Mouse (Mus musculus) MEL (cell line): ENCODE measurements around the gene Zmpste24. TPM values are rescaled to one million over a fixed set of nuclear protein-coding genes. Genes with fewer than 3 reads are reported as not detected.

Experiments used
- DNase-seq: peaks from one replicate; pipeline ENCODE4 v3.0.0; 2011; ENCODE audit warnings: low read depth, low spot score
- H3K27ac ChIP-seq: 2 replicates; pipeline ENCODE4 v1.5.1; 2012; ENCODE audit warnings: low read depth, mild to moderate bottlenecking, control low read depth, low read length, moderate library complexity; ENCODE audit not compliant: control insufficient read depth
- H3K27me3 ChIP-seq, 2 experiments: fragments of 150-350 bp in 1 of 2; sonication (generic) in 1 of 2; 2 replicates each; pipeline ENCODE4 v1.6.1; 2012; ENCODE audit warnings: low read length in 2 of 2, mild to moderate bottlenecking in 2 of 2, improper control_type of control experiment in 1 of 2, moderate library complexity in 1 of 2; ENCODE audit not compliant: insufficient read depth in 2 of 2, control insufficient read depth in 1 of 2
- H3K36me3 ChIP-seq, 2 experiments: 2 replicates each; pipeline ENCODE4 v1.6.1; 2012 to 2014; ENCODE audit warnings: low read length in 2 of 2, improper control_type of control experiment in 1 of 2, inconsistent platforms in 1 of 2, mild to moderate bottlenecking in 1 of 2; ENCODE audit not compliant: insufficient read depth in 2 of 2, control insufficient read depth in 1 of 2
- H3K4me1 ChIP-seq, 2 experiments: fragments of 150-350 bp in 1 of 2; sonication (generic) in 1 of 2; 2 replicates each; pipeline ENCODE4 v1.6.1; 2012; ENCODE audit warnings: low read length in 2 of 2, improper control_type of control experiment in 1 of 2, mild to moderate bottlenecking in 1 of 2; ENCODE audit not compliant: insufficient read depth in 2 of 2, control insufficient read depth in 1 of 2
- H3K4me3 ChIP-seq, 2 experiments: fragments of 150-350 bp in 1 of 2; sonication (generic) in 1 of 2; 2 replicates each; pipeline ENCODE4 v1.5.1; 2012; ENCODE audit warnings: low read depth in 2 of 2, low read length in 2 of 2, mild to moderate bottlenecking in 2 of 2, moderate library complexity in 2 of 2, control low read depth in 1 of 2, improper control_type of control experiment in 1 of 2; ENCODE audit not compliant: control insufficient read depth in 1 of 2, insufficient read depth in 1 of 2
- H3K79me2 ChIP-seq: 2 replicates; pipeline ENCODE4 v1.6.1; 2012; ENCODE audit warnings: mild to moderate bottlenecking, low read length, moderate library complexity; ENCODE audit not compliant: control insufficient read depth, poor library complexity, insufficient read depth
- H3K9ac ChIP-seq: 2 replicates; pipeline ENCODE4 v1.6.1; 2012; ENCODE audit warnings: low read depth, mild to moderate bottlenecking, control low read depth, low read length, moderate library complexity; ENCODE audit not compliant: control insufficient read depth, poor library complexity, severe bottlenecking
- H3K9me3 ChIP-seq: fragments of 150-350 bp; sonication (generic); replicated peaks from 2 replicates; pipeline ENCODE4 v1.6.1; 2012; ENCODE audit warnings: mild to moderate bottlenecking, low read length, improper control_type of control experiment, moderate library complexity; ENCODE audit not compliant: insufficient read depth
- BHLHE40 ChIP-seq: IDR thresholded peaks from 2 replicates; pipeline ENCODE4 v1.6.1; 2012; ENCODE audit warnings: low read depth, mild to moderate bottlenecking, inconsistent platforms, low read length, improper control_type of control experiment, borderline replicate concordance
- CHD1 ChIP-seq: IDR thresholded peaks from 2 replicates; pipeline ENCODE4 v1.6.1; 2012; ENCODE audit warnings: low read depth, mild to moderate bottlenecking, inconsistent platforms, low read length, improper control_type of control experiment
- CHD2 ChIP-seq: IDR thresholded peaks from 2 replicates; pipeline ENCODE4 v1.6.1; 2011; ENCODE audit warnings: low read length, improper control_type of control experiment
- E2F4 ChIP-seq: IDR thresholded peaks from 2 replicates; pipeline ENCODE4 v1.6.1; 2011; ENCODE audit warnings: low read depth, low read length, improper control_type of control experiment, borderline replicate concordance
- ELF1 ChIP-seq: IDR thresholded peaks from 2 replicates; pipeline ENCODE4 v1.6.1; 2014; ENCODE audit warnings: low read depth, mild to moderate bottlenecking, inconsistent platforms, low read length, improper control_type of control experiment, moderate library complexity
- EP300 ChIP-seq, 2 experiments: IDR thresholded peaks; 2 replicates each; pipeline ENCODE4 v1.6.1; 2011; ENCODE audit warnings: improper control_type of control experiment in 2 of 2, low read length in 2 of 2, low read depth in 1 of 2, mild to moderate bottlenecking in 1 of 2
- ETS1 ChIP-seq: IDR thresholded peaks from 2 replicates; pipeline ENCODE4 v1.6.1; 2012; ENCODE audit warnings: low read depth, mild to moderate bottlenecking, inconsistent platforms, low read length, improper control_type of control experiment, moderate library complexity
- GATA1 ChIP-seq: IDR thresholded peaks from 2 replicates; pipeline ENCODE4 v1.6.1; 2011; ENCODE audit warnings: low read depth, low read length, improper control_type of control experiment
- HCFC1 ChIP-seq: IDR thresholded peaks from 2 replicates; pipeline ENCODE4 v1.6.1; 2012; ENCODE audit warnings: low read depth, mild to moderate bottlenecking, inconsistent platforms, low read length, improper control_type of control experiment, moderate library complexity
- JUND ChIP-seq: IDR thresholded peaks from 2 replicates; pipeline ENCODE4 v1.6.1; 2011; ENCODE audit warnings: low read depth, mild to moderate bottlenecking, improper control_type of control experiment, low read length
- KAT2A ChIP-seq: conservative IDR thresholded peaks from 2 replicates; pipeline ENCODE4 v1.6.1; 2012; ENCODE audit warnings: low read depth, low read length, improper control_type of control experiment, inconsistent platforms
- MAFK ChIP-seq: IDR thresholded peaks from 2 replicates; pipeline ENCODE4 v1.6.1; 2011; ENCODE audit warnings: low read depth, mild to moderate bottlenecking, low read length, improper control_type of control experiment, borderline replicate concordance
- MAX ChIP-seq: IDR thresholded peaks from 2 replicates; pipeline ENCODE4 v1.6.1; 2011; ENCODE audit warnings: low read length, improper control_type of control experiment
- MEF2A ChIP-seq: IDR thresholded peaks from 2 replicates; pipeline ENCODE4 v1.6.1; 2014; ENCODE audit warnings: low read depth, mild to moderate bottlenecking, inconsistent platforms, low read length, improper control_type of control experiment; ENCODE audit not compliant: poor library complexity, insufficient replicate concordance, severe bottlenecking; ENCODE audit errors: extremely low read depth
- MXI1 ChIP-seq: IDR thresholded peaks from 2 replicates; pipeline ENCODE4 v1.6.1; 2011; ENCODE audit warnings: mild to moderate bottlenecking, low read depth, low read length, improper control_type of control experiment
- MYB ChIP-seq: IDR thresholded peaks from 2 replicates; pipeline ENCODE4 v1.6.1; 2011; ENCODE audit warnings: mild to moderate bottlenecking, low read depth, low read length, improper control_type of control experiment
- MYC ChIP-seq: IDR thresholded peaks from 2 replicates; pipeline ENCODE4 v1.6.1; 2011; ENCODE audit warnings: low read depth, mild to moderate bottlenecking, low read length, improper control_type of control experiment, moderate library complexity
- NRF1 ChIP-seq: IDR thresholded peaks from 2 replicates; pipeline ENCODE4 v1.6.1; 2014; ENCODE audit warnings: low read depth, mild to moderate bottlenecking, inconsistent platforms, low read length, improper control_type of control experiment, moderate library complexity; ENCODE audit not compliant: poor library complexity, insufficient read depth, severe bottlenecking
- POLR2A ChIP-seq, 2 experiments: IDR thresholded peaks; 2 replicates each; pipeline ENCODE4 v1.6.1; 2011 to 2012; ENCODE audit warnings: low read length in 2 of 2, mild to moderate bottlenecking in 2 of 2, control low read depth in 1 of 2, improper control_type of control experiment in 1 of 2, low read depth in 1 of 2, moderate library complexity in 1 of 2; ENCODE audit not compliant: control insufficient read depth in 1 of 2, insufficient read depth in 1 of 2, poor library complexity in 1 of 2
- POLR2AphosphoS2 ChIP-seq: IDR thresholded peaks from 2 replicates; pipeline ENCODE4 v1.6.1; 2011; ENCODE audit warnings: low read length, improper control_type of control experiment
- POLR2AphosphoS5 ChIP-seq: IDR thresholded peaks from 2 replicates; pipeline ENCODE4 v1.6.1; 2012; ENCODE audit warnings: low read depth, borderline replicate concordance, mild to moderate bottlenecking, inconsistent platforms, low read length, moderate library complexity, mixed read lengths
- RAD21 ChIP-seq: IDR thresholded peaks from 2 replicates; pipeline ENCODE4 v1.6.1; 2011; ENCODE audit warnings: mild to moderate bottlenecking, low read depth, low read length, improper control_type of control experiment
- RCOR1 ChIP-seq: IDR thresholded peaks from 2 replicates; pipeline ENCODE4 v1.6.1; 2012; ENCODE audit warnings: low read depth, mild to moderate bottlenecking, inconsistent platforms, low read length, improper control_type of control experiment
- SIN3A ChIP-seq: IDR thresholded peaks from 2 replicates; pipeline ENCODE4 v1.6.1; 2012; ENCODE audit warnings: low read length, improper control_type of control experiment, inconsistent platforms
- SMC3 ChIP-seq: IDR thresholded peaks from 2 replicates; pipeline ENCODE4 v1.6.1; 2011; ENCODE audit warnings: low read depth, low read length, improper control_type of control experiment
- TAL1 ChIP-seq: IDR thresholded peaks from 2 replicates; pipeline ENCODE4 v1.6.1; 2012; ENCODE audit warnings: mild to moderate bottlenecking, inconsistent platforms, low read length, moderate library complexity, mixed read lengths
- TBP ChIP-seq: IDR thresholded peaks from 2 replicates; pipeline ENCODE4 v1.8.0; 2011; ENCODE audit warnings: low read depth, low read length, improper control_type of control experiment
- UBTF ChIP-seq: IDR thresholded peaks from 2 replicates; pipeline ENCODE4 v1.6.1; 2012; ENCODE audit warnings: low read depth, mild to moderate bottlenecking, inconsistent platforms, low read length, improper control_type of control experiment, moderate library complexity, borderline replicate concordance; ENCODE audit not compliant: insufficient read depth
- USF1 ChIP-seq: IDR thresholded peaks from 2 replicates; pipeline ENCODE4 v1.6.1; 2014; ENCODE audit warnings: low read depth, mild to moderate bottlenecking, inconsistent platforms, low read length, improper control_type of control experiment, moderate library complexity
- USF2 ChIP-seq, 2 experiments: IDR thresholded peaks; 2 replicates each; pipeline ENCODE4 v1.6.1; 2011 to 2012; ENCODE audit warnings: improper control_type of control experiment in 2 of 2, low read length in 2 of 2, borderline replicate concordance in 1 of 2, inconsistent platforms in 1 of 2, low read depth in 1 of 2, mild to moderate bottlenecking in 1 of 2; ENCODE audit not compliant: insufficient read depth in 1 of 2
- ZC3H11A ChIP-seq: IDR thresholded peaks from 2 replicates; pipeline ENCODE4 v1.6.1; 2012; ENCODE audit warnings: low read depth, mild to moderate bottlenecking, inconsistent platforms, low read length, improper control_type of control experiment
- ZKSCAN1 ChIP-seq: IDR thresholded peaks from 2 replicates; pipeline ENCODE4 v1.6.1; 2012; ENCODE audit warnings: low read depth, mild to moderate bottlenecking, inconsistent platforms, low read length, improper control_type of control experiment, moderate library complexity
- ZNF384 ChIP-seq: IDR thresholded peaks from 2 replicates; pipeline ENCODE4 v1.6.1; 2012; ENCODE audit warnings: low read depth, mild to moderate bottlenecking, inconsistent platforms, low read length, improper control_type of control experiment
- polyA plus RNA-seq, 2 experiments: library from polyadenylated mRNA; stranded (reverse) in 1 of 2; unstranded in 1 of 2; fragments of >175 nt in 1 of 2; fragments of >200 nt in 1 of 2; gene quantifications; 2 replicates each; pipeline versions ENCODE4 v1.2.1 to v1.2.4; 2012; ENCODE audit warnings: low replicate concordance in 2 of 2, low read depth in 1 of 2; ENCODE audit not compliant: insufficient read length in 2 of 2, insufficient read depth in 1 of 2, missing spikeins in 1 of 2
- total RNA-seq: library from RNA; depleted of rRNA; stranded (reverse); fragments of 300-350 nt; gene quantifications from 2 replicates; pipeline ENCODE4 v1.2.3, GENCODE M21; 2012

The Zmpste24 gene
- total and polyA plus RNA-seq, 3 experiments: 37.6 to 70.6 (median 44.7) TPM

DNA sequence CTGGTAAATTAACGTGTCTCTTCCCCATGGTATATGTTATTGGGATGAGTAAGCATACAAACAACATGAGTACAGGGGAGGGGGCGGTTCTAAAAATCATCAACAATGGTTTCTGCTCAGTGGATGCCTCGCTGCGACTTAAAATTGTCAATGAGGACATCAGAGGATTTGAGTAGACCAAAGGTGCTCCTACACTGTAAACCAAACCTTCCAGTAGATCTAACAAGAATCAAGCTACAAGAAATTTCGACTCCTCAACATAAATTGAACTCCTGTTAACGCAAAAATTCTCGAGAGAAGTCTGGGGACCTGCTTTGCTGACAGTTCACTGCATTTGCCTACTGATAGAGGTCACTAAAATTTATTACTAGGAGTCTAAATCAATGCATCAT, 82.8 kb downstream of the Zmpste24 start (continued):
- TF ChIP-seq BHLHE40 (no peak), MAFK (no peak), ZC3H11A (no peak)

DNA sequence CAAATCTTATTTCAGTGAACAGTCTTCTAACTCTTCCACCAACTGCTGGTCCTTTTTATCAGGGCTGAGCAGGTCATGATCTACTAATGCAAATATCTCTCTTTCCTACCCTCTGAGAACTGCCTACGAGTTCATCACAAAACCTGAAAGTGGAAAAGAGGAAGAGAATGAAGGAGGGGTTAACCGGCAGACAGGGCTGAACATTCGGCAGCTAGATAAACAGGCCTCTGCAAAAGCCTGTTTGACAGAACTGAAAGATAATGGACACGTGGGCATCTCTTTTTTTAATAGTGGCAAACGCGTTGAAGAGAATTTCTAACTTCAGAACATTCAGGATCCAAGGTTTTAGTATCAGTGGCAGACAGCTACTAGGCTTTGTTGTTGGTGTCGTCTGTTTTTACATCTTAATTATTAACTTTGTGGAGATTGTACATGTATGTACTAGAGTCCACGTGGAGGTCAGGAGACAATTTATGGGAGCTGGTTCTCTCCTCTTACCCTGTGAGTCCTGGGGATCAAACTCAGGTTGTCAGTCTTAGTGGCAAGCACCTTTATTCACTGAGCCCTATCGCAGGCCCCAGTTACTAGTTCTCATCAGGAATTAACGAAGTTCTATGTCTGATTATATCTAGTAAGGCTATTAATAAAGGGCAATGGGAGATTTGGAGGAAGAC, 83.3 kb downstream of the Zmpste24 start:
- H3K4me1 ChIP-seq: peaks cover 25 to 46% of the 10 kb centered on the region in 2 experiments
- peak; percentile 96 for DNase-seq
- H3K4me3 ChIP-seq: peak overlapping the region; percentile 49 to 80
- H3K79me2 ChIP-seq: peaks cover 46% of the 10 kb centered on the region
- peak overlapping the region; percentile 91 for H3K9ac ChIP-seq
- peaks cover 0 to 60% of the 10 kb centered on the region in 2 experiments; a peak in 2 of 4 replicates for H3K36me3 ChIP-seq
- H3K9me3 ChIP-seq: no peaks in the 10 kb centered on the region
- peak overlapping the region; percentile 97 for H3K27ac ChIP-seq
- H3K27me3 ChIP-seq: no peaks in the 10 kb centered on the region
- TF ChIP-seq SIN3A (peak; percentile 100), SMC3 (no peak), USF1 (peak; percentile 92), TAL1 (peak; percentile 97), ZC3H11A (no peak), POLR2AphosphoS5 (no peak), USF2 (IDR thresholded peaks at IDR 0.05; ENCODE audit: borderline replicate concordance in 1 of 2, insufficient read depth in 1 of 2, low read depth in 1 of 2, low read length in 2 of 2) (peak in 1 of 2 experiments; percentile 68; a peak in 2 of 4 replicates), GATA1 (peak; percentile 98), ETS1 (peak; percentile 97), TBP (peak; percentile 89), NRF1 (no peak), JUND (peak; percentile 33; the same call in 1 of the 2 replicates), HCFC1 (peak; percentile 56; the same call in 1 of the 2 replicates), RCOR1 (peak; percentile 87), ZNF384 (peak; percentile 73), CHD1 (no peak), UBTF (0 out of 2 replicates have a peak, but pooled peaks have one; percentile 31), MYB (peak; percentile 95), CHD2 (peak; percentile 29; the same call in 1 of the 2 replicates), MEF2A (no peak; the same call in 1 of the 2 replicates), POLR2A (IDR thresholded peaks at IDR 0.05; ENCODE audit: control insufficient read depth in 1 of 2, insufficient read depth in 1 of 2, low read depth in 1 of 2, low read length in 2 of 2, poor library complexity in 1 of 2) (peak in 1 of 2 experiments; percentile 57; a peak in 2 of 4 replicates), ZKSCAN1 (no peak), EP300 (IDR thresholded peaks at IDR 0.05; ENCODE audit: low read depth in 1 of 2, low read length in 2 of 2) (peak; percentile 97 to 98), POLR2AphosphoS2 (no peak), KAT2A (no peak), RAD21 (no peak), MXI1 (peak; percentile 100), MAX (peak; percentile 98), ELF1 (peak; percentile 34; the same call in 1 of the 2 replicates), BHLHE40 (peak; percentile 68; the same call in 1 of the 2 replicates), E2F4 (no peak), MYC (peak; percentile 99)
